Mouse (Mus musculus): ENCODE measurements around the gene Tcte2. TPM values are rescaled to one million over a fixed set of nuclear protein-coding genes. Genes with fewer than 3 reads are reported as not detected.

The Tcte2 gene
- polyA plus RNA-seq, 1 experiment from 2014 or later, result 4.1 TPM

- TF ChIP-seq CTCF (IDR thresholded peaks at IDR 0.05), result no peak
- no peak for ATAC-seq
- in situ Hi-C loops (cut with MboI; ENCODE audit: low pct_unique_long_range_greater_than_20kb), result no loop called here
- CTCF ChIA-PET, result no interaction called here
- POLR2A ChIA-PET, result interaction anchor here (1.3 kb wide), 1 partner anchor 8 kb away, joined by 4 read pairs; no protein-coding TSS in a partner anchor
- H3K27me3 ChIP-seq, result no peaks in the 10 kb centered on the region
- no peak for DNase-seq (ENCODE audit: low read depth, low spot score)
These were observed 94.6 kb downstream of the Tcte2 start for GRCm38 (mm10) chr17:13667006-13667405.

GRCm38 (mm10) chr17:13665731-13666130 is 95.9 kb downstream of the Tcte2 start:
- no peak for TF ChIP-seq CTCF (IDR thresholded peaks at IDR 0.05)
- no peak for ATAC-seq
- in situ Hi-C loops (cut with MboI; ENCODE audit: low pct_unique_long_range_greater_than_20kb), result no loop called here
- ChIA-PET POLR2A (no interaction called here), CTCF (no interaction called here)
- no peak for DNase-seq (ENCODE audit: low read depth, low spot score)
- H3K27me3 ChIP-seq, result no peaks in the 10 kb centered on the region

GRCm38 (mm10) chr17:13663386-13664166 is 98.0 kb downstream of the Tcte2 start:
- ATAC-seq, result no peak
- DNase-seq (ENCODE audit: low read depth, low spot score), result no peak
- ChIA-PET CTCF (no interaction called here), POLR2A (no interaction called here)
- in situ Hi-C loops (cut with MboI; ENCODE audit: low pct_unique_long_range_greater_than_20kb), result no loop called here
- H3K27me3 ChIP-seq, result no peaks in the 10 kb centered on the region
- TF ChIP-seq CTCF (IDR thresholded peaks at IDR 0.05), result no peak

Other genes starting within 250 kb of the Tcte2 start
- 167 TPM for gene Afdn, start 1.3 kb downstream of the Tcte2 start, polyA plus RNA-seq (2021)
- not detected for gene Gm7168, start 186.5 kb upstream of the Tcte2 start, polyA plus RNA-seq (2021)
- gene Gm7356, start 241.9 kb upstream of the Tcte2 start, polyA plus RNA-seq (2021), result not detected